Comparison of ENCODE assay signal across 10 mouse cellular contexts in the genomic region with DNA sequence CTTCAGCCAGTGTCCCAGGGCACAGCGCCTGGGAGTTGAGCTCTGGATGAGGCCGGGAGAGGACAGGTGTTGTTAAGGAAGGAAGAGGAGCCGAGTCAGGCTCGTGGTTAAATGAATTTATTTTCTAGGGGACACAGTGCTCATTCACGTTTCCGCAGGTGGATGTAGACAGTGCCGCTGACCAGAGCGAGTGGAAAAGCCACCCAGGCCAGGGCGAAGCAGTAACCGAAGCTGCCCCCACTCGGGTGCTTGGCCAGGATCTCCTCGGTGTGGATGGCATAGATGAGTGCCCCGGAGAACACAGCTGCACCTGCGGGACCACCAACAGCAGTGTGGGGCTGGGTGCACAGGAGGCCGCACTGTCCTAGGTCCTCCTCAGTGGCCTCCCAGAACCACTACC. TPM values are rescaled to one million over a fixed set of nuclear protein-coding genes. Genes with fewer than 3 reads are reported as not detected.
DNase-seq lines count a peak whose midpoint lies in the region; ATAC-seq and TF ChIP-seq lines count a peak whose summit lies in the region.
"Had no signal": no experiment of that assay in that cellular context is flagged by ENCODE, and none has a peak within 500 bp of the region (broad histone marks: within the 10 kb centered on the region; RNA-seq: fewer than 3 reads in every experiment).

No protein-coding gene starts in this region.

- H3K4me3 ChIP-seq in kidney, embryonic 16.5 days (ENCODE audit: low read length), result no peak overlapping the region
- H3K4me3 ChIP-seq in ES-E14 (ENCODE audit: insufficient read depth in 1 of 2, low read depth in 1 of 2, low read length in 2 of 2, poor library complexity in 1 of 2, severe bottlenecking in 1 of 2), result no peak overlapping the region
- H3K4me3 ChIP-seq in embryonic facial prominence, embryonic 13.5 days, result no peak overlapping the region
- no peak overlapping the region for H3K4me3 ChIP-seq in limb, embryonic 15.5 days

- DNase-seq in kidney, adult 11 months, result no peak
- DNase-seq in ES-E14 (ENCODE audit: low read depth, low spot score), result no peak
- DNase-seq in B cell, adult 2 months, result no peak
- DNase-seq in gastrocnemius, postnatal 10 days, result no peak
- DNase-seq in cerebellum, postnatal 4 days (ENCODE audit: low spot score in 2 of 2), result no peak
- DNase-seq: cerebellum, adult 9-11 months; layer of hippocampus, adult 9-11 months had no signal

- peak overlapping the region; percentile 49; the same call in 1 of the 2 replicates for H3K4me2 ChIP-seq in kidney, embryonic 16.5 days (replicated peaks; ENCODE audit: low read depth, low read length)
- no peak overlapping the region for H3K4me2 ChIP-seq in embryonic facial prominence, embryonic 13.5 days
- peak overlapping the region; percentile 62; the same call in 1 of the 2 replicates for H3K4me2 ChIP-seq in limb, embryonic 15.5 days

- H3K27me3 ChIP-seq in kidney, embryonic 16.5 days (ENCODE audit: insufficient read depth, low read length), result no peaks in the 10 kb centered on the region
- no peaks in the 10 kb centered on the region for H3K27me3 ChIP-seq in embryonic facial prominence, embryonic 13.5 days
- H3K27me3 ChIP-seq in limb, embryonic 15.5 days, result no peaks in the 10 kb centered on the region

- peak overlapping the region; percentile 80 for H3K27ac ChIP-seq in kidney, embryonic 16.5 days (ENCODE audit: low read length)
- no peak overlapping the region for H3K27ac ChIP-seq in ES-E14 (ENCODE audit: insufficient read depth, low read depth, low read length, poor library complexity, severe bottlenecking)
- H3K27ac ChIP-seq in embryonic facial prominence, embryonic 13.5 days, result peak overlapping the region; percentile 97
- peak overlapping the region; percentile 94 for H3K27ac ChIP-seq in limb, embryonic 15.5 days

- in situ Hi-C loops in ES-E14 (cut with MboI; ENCODE audit: low sequenced_read_pairs in 2 of 2, unreplicated experiment in 2 of 2), result no loop called here

- 70% methylated on average over 15 of the region's 15 CpGs for WGBS in kidney, embryonic 16.5 days
- WGBS in embryonic facial prominence, embryonic 13.5 days, result 86% methylated on average over 15 of the region's 15 CpGs
- 77% methylated on average over 15 of the region's 15 CpGs for WGBS in limb, embryonic 15.5 days

- H3K4me1 ChIP-seq in kidney, embryonic 16.5 days (ENCODE audit: insufficient read depth, low read length), result peaks cover 64% of the 10 kb centered on the region
- H3K4me1 ChIP-seq in ES-E14 (ENCODE audit: control insufficient read depth in 2 of 2, insufficient read depth in 2 of 2, low read length in 2 of 2, poor library complexity in 1 of 2), result peaks cover 8 to 36% of the 10 kb centered on the region in 2 experiments; a peak in 3 of 4 replicates
- peaks cover 76% of the 10 kb centered on the region for H3K4me1 ChIP-seq in embryonic facial prominence, embryonic 13.5 days
- peaks cover 77% of the 10 kb centered on the region for H3K4me1 ChIP-seq in limb, embryonic 15.5 days

- peak overlapping the region; percentile 55 for H3K9ac ChIP-seq in kidney, embryonic 16.5 days (replicated peaks; ENCODE audit: low read length)
- peak overlapping the region; percentile 34; the same call in 1 of the 2 replicates for H3K9ac ChIP-seq in ES-E14 (ENCODE audit: insufficient read depth, low read depth, low read length, poor library complexity, severe bottlenecking)
- no peak overlapping the region; the same call in 1 of the 2 replicates for H3K9ac ChIP-seq in embryonic facial prominence, embryonic 13.5 days
- 0 out of 2 replicates have a peak overlapping the region, but pooled peaks have one; percentile 14 for H3K9ac ChIP-seq in limb, embryonic 15.5 days

- H3K36me3 ChIP-seq in kidney, embryonic 16.5 days (ENCODE audit: insufficient read depth, low read length), result 0 out of 2 replicates have a peak, but pooled peaks cover 2% of the 10 kb centered on the region
- H3K36me3 ChIP-seq in ES-E14 (ENCODE audit: control insufficient read depth, insufficient read depth, low read length, poor library complexity, severe bottlenecking), result no peaks in the 10 kb centered on the region
- H3K36me3 ChIP-seq in embryonic facial prominence, embryonic 13.5 days, result peaks cover 11% of the 10 kb centered on the region
- H3K36me3 ChIP-seq in limb, embryonic 15.5 days, result peaks cover 20% of the 10 kb centered on the region

- no peak for ATAC-seq in kidney, embryonic 16.5 days (ENCODE audit: low FRiP score, low TSS enrichment)
- no peak for ATAC-seq in embryonic facial prominence, embryonic 13.5 days (ENCODE audit: insufficient number of reproducible peaks, insufficient read depth, low FRiP score, low TSS enrichment, low read depth)
- no peak for ATAC-seq in limb, embryonic 15.5 days (ENCODE audit: insufficient number of reproducible peaks, low FRiP score, low TSS enrichment, low read depth)

- no peaks in the 10 kb centered on the region for H3K9me3 ChIP-seq in kidney, embryonic 16.5 days (ENCODE audit: low read length)
- no peaks in the 10 kb centered on the region for H3K9me3 ChIP-seq in ES-E14 (ENCODE audit: control insufficient read depth, insufficient read depth, low read depth, low read length)
- no peaks in the 10 kb centered on the region for H3K9me3 ChIP-seq in embryonic facial prominence, embryonic 13.5 days
- H3K9me3 ChIP-seq in limb, embryonic 15.5 days, result no peaks in the 10 kb centered on the region

TF ChIP-seq in ES-E14, 5 proteins besides CTCF, POLR2A, EP300 and RAD21:
- no peak for TF ChIP-seq CHD2 (IDR thresholded peaks at IDR 0.05; ENCODE audit: low read depth, low read length)
- no peak for TF ChIP-seq MAFK (IDR thresholded peaks at IDR 0.05; ENCODE audit: insufficient read depth, low read depth, low read length)
- TF ChIP-seq HCFC1 (IDR thresholded peaks at IDR 0.05; ENCODE audit: borderline replicate concordance, insufficient read depth, low read length), result no peak
- no peak for TF ChIP-seq ZC3H11A (IDR thresholded peaks at IDR 0.05; ENCODE audit: borderline replicate concordance, low read depth, low read length)
- TF ChIP-seq ZNF384 (IDR thresholded peaks at IDR 0.05; ENCODE audit: low read depth, low read length), result no peak

RNA-seq across cellular contexts. Expression of a gene that starts 3.3 kb away (rescaled TPM):
- polyA plus RNA-seq in kidney, embryonic 16.5 days (2015; fragmentation: Nextera tagmentation; extraction: Ambion mirVana), result 187 and 216 TPM in 2 replicates
- total RNA-seq in ES-E14 (2012; rRNA removed), result 43.8 and 56.5 TPM in 2 replicates
- 199 and 213 TPM in 2 replicates for polyA plus RNA-seq in embryonic facial prominence, embryonic 13.5 days (2015; fragmentation: Nextera tagmentation; extraction: Ambion mirVana)
- 328 and 364 TPM in 2 replicates for polyA plus RNA-seq in limb, embryonic 15.5 days (2015; fragmentation: Nextera tagmentation; extraction: Ambion mirVana)
- 10 to 100 TPM; 34.8 to 55.7 TPM for total RNA-seq in gastrocnemius, postnatal 10 days (2021)

RNA-seq across cellular contexts. Expression of a gene that starts 5.9 kb away (rescaled TPM):
- 11.7 and 11.8 TPM in 2 replicates for polyA plus RNA-seq in kidney, embryonic 16.5 days (2015; fragmentation: Nextera tagmentation; extraction: Ambion mirVana)
- total RNA-seq in ES-E14 (2012; rRNA removed), result 7.7 and 12.5 TPM in 2 replicates
- polyA plus RNA-seq in embryonic facial prominence, embryonic 13.5 days (2015; fragmentation: Nextera tagmentation; extraction: Ambion mirVana), result 2.4 and 3.2 TPM in 2 replicates
- polyA plus RNA-seq in limb, embryonic 15.5 days (2015; fragmentation: Nextera tagmentation; extraction: Ambion mirVana), result 3.5 and 3.6 TPM in 2 replicates
- 1 to 10 TPM; 1.1 to 1.6 TPM for total RNA-seq in gastrocnemius, postnatal 10 days (2021)

RNA-seq across cellular contexts. Expression of a gene that starts 21.2 kb away (rescaled TPM):
- polyA plus RNA-seq in kidney, embryonic 16.5 days (2015; fragmentation: Nextera tagmentation; extraction: Ambion mirVana), result 7.1 and 8.4 TPM in 2 replicates
- total RNA-seq in ES-E14 (2012; rRNA removed), result 26.0 and 34.8 TPM in 2 replicates
- polyA plus RNA-seq in embryonic facial prominence, embryonic 13.5 days (2015; fragmentation: Nextera tagmentation; extraction: Ambion mirVana), result 7.1 and 7.2 TPM in 2 replicates
- polyA plus RNA-seq in limb, embryonic 15.5 days (2015; fragmentation: Nextera tagmentation; extraction: Ambion mirVana), result 4.4 and 5.5 TPM in 2 replicates
- 10 to 100 TPM; 42.3 to 47.7 TPM for total RNA-seq in gastrocnemius, postnatal 10 days (2021)

RNA-seq across cellular contexts. Expression of a gene that starts 21.4 kb away (rescaled TPM):
- 1.5 and 1.8 TPM in 2 replicates for polyA plus RNA-seq in kidney, embryonic 16.5 days (2015; fragmentation: Nextera tagmentation; extraction: Ambion mirVana)
- total RNA-seq in ES-E14 (2012; rRNA removed), result 0.74 TPM in 1 of 2 replicates, not detected in the other
- 0.41 TPM in 1 of 2 replicates, not detected in the other for polyA plus RNA-seq in embryonic facial prominence, embryonic 13.5 days (2015; fragmentation: Nextera tagmentation; extraction: Ambion mirVana)
- polyA plus RNA-seq in limb, embryonic 15.5 days (2015; fragmentation: Nextera tagmentation; extraction: Ambion mirVana), result 0.49 and 0.86 TPM in 2 replicates
- total RNA-seq in gastrocnemius, postnatal 10 days (2021), result under 1 TPM in 1 of 2 experiments, not detected in 1; 0.35 TPM

RNA-seq across cellular contexts. Expression of a gene that starts 39.7 kb away (rescaled TPM):
- 0.19 and 0.25 TPM in 2 replicates for polyA plus RNA-seq in kidney, embryonic 16.5 days (2015; fragmentation: Nextera tagmentation; extraction: Ambion mirVana)
- 0.67 and 0.90 TPM in 2 replicates for total RNA-seq in ES-E14 (2012; rRNA removed)
- 0.56 and 0.72 TPM in 2 replicates for polyA plus RNA-seq in embryonic facial prominence, embryonic 13.5 days (2015; fragmentation: Nextera tagmentation; extraction: Ambion mirVana)
- polyA plus RNA-seq in limb, embryonic 15.5 days (2015; fragmentation: Nextera tagmentation; extraction: Ambion mirVana), result 0.48 and 0.68 TPM in 2 replicates
- total RNA-seq in gastrocnemius, postnatal 10 days (2021), result 1 to 10 TPM in 1 of 2 experiments, under 1 TPM in 1; 0.80 to 1.2 TPM
